Mouse (Mus musculus) limb, embryonic 11.5 days (tissue): ENCODE measurements around the gene Kirrel. TPM values are rescaled to one million over a fixed set of nuclear protein-coding genes. Genes with fewer than 3 reads are reported as not detected.

Experiments used
- ATAC-seq: fragments of 200-750 bp; cut with Nextera tagmentation; 2 replicates; pipeline ENCODE4 v1.8.0; 2017; ENCODE audit warnings: low read depth; ENCODE audit not compliant: insufficient number of reproducible peaks, low FRiP score, low TSS enrichment
- DNase-seq: peaks from one replicate; pipeline ENCODE4 v3.0.0-alpha.2; 2015; ENCODE audit warnings: low spot score
- H3K27ac ChIP-seq: fragments of 300-500 bp; sonication (generic); replicated peaks from 2 replicates; pipeline ENCODE4 v1.5.1; 2014; ENCODE audit warnings: low read depth, mild to moderate bottlenecking, low read length
- H3K27me3 ChIP-seq: fragments of 300-500 bp; sonication (generic); 2 replicates; pipeline ENCODE4 v1.6.1; 2014; ENCODE audit warnings: mild to moderate bottlenecking, low read length, mixed read lengths; ENCODE audit not compliant: control insufficient read depth, insufficient read depth
- H3K36me3 ChIP-seq: fragments of 300-500 bp; sonication (generic); 2 replicates; pipeline ENCODE4 v1.6.1; 2014; ENCODE audit warnings: mild to moderate bottlenecking, low read length, moderate library complexity, mixed read lengths; ENCODE audit not compliant: control insufficient read depth, insufficient read depth
- H3K4me1 ChIP-seq: fragments of 300-500 bp; sonication (generic); 2 replicates; pipeline ENCODE4 v1.6.1; 2014; ENCODE audit warnings: low read length, mixed read lengths; ENCODE audit not compliant: control insufficient read depth, insufficient read depth
- H3K4me2 ChIP-seq: fragments of 300-500 bp; sonication (generic); 2 replicates; pipeline ENCODE4 v1.6.1; 2014; ENCODE audit warnings: low read depth, mild to moderate bottlenecking, moderate library complexity; ENCODE audit not compliant: severe bottlenecking
- H3K4me3 ChIP-seq: fragments of 300-500 bp; sonication (generic); 2 replicates; pipeline ENCODE4 v1.5.1; 2014; ENCODE audit warnings: low read depth, low read length
- H3K9ac ChIP-seq: fragments of 300-500 bp; sonication (generic); 2 replicates; pipeline ENCODE4 v1.6.1; 2014; ENCODE audit warnings: mild to moderate bottlenecking, low read length
- H3K9me3 ChIP-seq: fragments of 300-500 bp; sonication (generic); 2 replicates; pipeline ENCODE4 v1.6.1; 2016; ENCODE audit warnings: low read length; ENCODE audit not compliant: control insufficient read depth
- WGBS: fragments of 180-500 bp; shearing (Covaris S2); extraction: QIAGEN DNeasy Blood & Tissue Kit; methylation state at CpG from one replicate; pipeline ENCODE4 v1.1.7; 2014; 5-methylcytosine and 5-hydroxymethylcytosine counted together
- polyA plus RNA-seq: library from polyadenylated mRNA; unstranded; fragments of >200 nt; fragmentation: Nextera tagmentation; extraction: Ambion mirVana; gene quantifications from 2 replicates; pipeline ENCODE4 v1.2.1, GENCODE M21; 2014

The Kirrel gene
- polyA plus RNA-seq, 1 experiment from 2014 or later, result 12.8 TPM

DNA sequence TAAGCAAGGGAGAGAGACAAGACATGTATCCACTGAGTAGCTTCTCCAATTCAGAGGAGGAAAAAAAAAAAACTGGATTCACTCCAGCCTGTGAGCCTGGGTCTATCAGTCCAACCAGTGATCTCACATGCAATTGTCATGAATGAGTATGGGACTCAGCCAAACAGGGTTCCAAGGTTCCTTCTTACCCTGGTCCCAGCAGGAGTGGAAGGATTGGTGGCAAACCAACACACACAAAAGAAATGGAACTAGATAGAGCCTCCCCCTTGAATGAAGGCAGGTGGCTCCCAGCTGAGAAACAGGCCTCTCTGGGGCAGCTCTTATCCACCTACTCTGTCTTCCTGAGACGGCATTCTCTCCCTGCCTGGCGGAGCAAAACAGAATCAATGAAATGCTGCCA is 21.5 kb downstream of the Kirrel start:
- Histone ChIP-seq H3K4me2 (no peak overlapping the region), H3K27ac (no peak overlapping the region), H3K4me3 (no peak overlapping the region), H3K4me1 (peaks cover 69% of the 10 kb centered on the region), H3K9me3 (no peaks in the 10 kb centered on the region), H3K9ac (no peak overlapping the region), H3K27me3 (no peaks in the 10 kb centered on the region), H3K36me3 (no peaks in the 10 kb centered on the region)
- WGBS, result 48% methylated on average over 2 of the region's 2 CpGs
- DNase-seq (no peak), ATAC-seq (no peak)

DNA sequence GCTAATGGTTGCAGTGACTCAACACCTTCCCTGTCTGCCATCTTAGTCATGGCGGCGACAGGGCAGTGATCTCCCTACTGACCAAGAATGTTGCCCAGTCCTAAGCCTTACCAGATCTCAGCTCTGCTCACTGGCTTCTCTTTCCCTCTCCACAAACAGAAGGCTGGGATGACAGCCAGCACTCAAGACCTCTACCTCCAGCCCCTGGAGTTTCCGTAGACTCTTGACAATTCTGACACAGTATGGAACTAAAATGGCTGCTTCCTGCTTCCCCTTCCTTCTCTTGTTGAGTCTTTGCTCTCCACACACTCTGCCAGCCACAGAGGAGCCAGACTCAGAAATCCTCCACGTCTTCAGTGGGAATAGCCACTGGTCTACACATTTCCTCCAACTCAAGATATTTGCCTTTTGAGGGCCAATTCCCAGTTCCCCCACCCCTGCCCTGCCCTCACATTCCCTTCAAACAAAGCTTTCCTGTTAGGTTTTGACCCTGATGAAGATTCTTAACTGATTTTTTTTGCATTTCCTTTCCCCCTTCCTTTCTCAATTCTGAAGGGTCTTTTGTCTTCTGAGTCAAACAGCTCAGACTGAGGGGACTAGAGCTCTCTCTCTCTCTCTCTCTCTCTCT is 22.3 kb downstream of the Kirrel start:
- ATAC-seq, result no peak
- H3K27me3 ChIP-seq, result no peaks in the 10 kb centered on the region
- H3K9me3 ChIP-seq, result no peaks in the 10 kb centered on the region
- H3K4me3 ChIP-seq, result no peak overlapping the region
- H3K4me1 ChIP-seq, result peaks cover 61% of the 10 kb centered on the region
- WGBS, result 88% methylated on average over 4 of the region's 4 CpGs
- peak overlapping the region; percentile 98; the same call in 1 of the 2 replicates for H3K27ac ChIP-seq
- no peak overlapping the region for H3K9ac ChIP-seq
- no peaks in the 10 kb centered on the region for H3K36me3 ChIP-seq
- no peak overlapping the region for H3K4me2 ChIP-seq
- no peak for DNase-seq

DNA sequence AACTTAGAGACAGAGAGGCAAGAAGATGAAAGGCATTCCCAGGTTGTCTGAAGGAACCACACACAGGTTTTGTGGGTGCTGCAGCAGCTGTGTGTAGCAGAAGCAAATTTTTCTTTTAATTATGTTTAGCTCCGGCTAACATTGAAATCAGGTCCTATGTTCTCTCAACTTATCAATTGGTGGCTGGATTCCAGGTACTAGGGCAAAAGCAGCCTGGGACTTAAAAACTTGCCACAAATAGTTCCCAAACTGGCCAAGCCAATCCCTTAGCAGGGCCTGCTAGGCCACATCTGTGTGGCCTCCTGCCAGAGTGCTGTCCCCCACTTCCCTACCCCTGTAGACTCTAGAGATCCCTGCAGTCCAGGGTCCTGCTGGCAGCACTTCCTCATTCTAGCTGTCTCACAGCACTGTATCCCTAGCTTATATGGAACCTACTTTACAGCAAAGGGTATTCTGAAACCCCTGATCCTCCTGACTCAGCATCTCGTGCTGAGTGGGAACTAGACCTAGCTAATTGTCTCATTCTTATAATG is 23.2 kb downstream of the Kirrel start:
- H3K4me2 ChIP-seq, result peak overlapping the region; percentile 41; the same call in 1 of the 2 replicates
- 60% methylated on average over 2 of the region's 2 CpGs for WGBS
- no peak for DNase-seq
- H3K9me3 ChIP-seq, result no peaks in the 10 kb centered on the region
- peaks cover 53% of the 10 kb centered on the region for H3K4me1 ChIP-seq
- no peaks in the 10 kb centered on the region for H3K27me3 ChIP-seq
- H3K9ac ChIP-seq, result peak overlapping the region; percentile 49
- no peaks in the 10 kb centered on the region for H3K36me3 ChIP-seq
- H3K27ac ChIP-seq, result peak overlapping the region; percentile 98
- H3K4me3 ChIP-seq, result no peak overlapping the region
- no peak for ATAC-seq

DNA sequence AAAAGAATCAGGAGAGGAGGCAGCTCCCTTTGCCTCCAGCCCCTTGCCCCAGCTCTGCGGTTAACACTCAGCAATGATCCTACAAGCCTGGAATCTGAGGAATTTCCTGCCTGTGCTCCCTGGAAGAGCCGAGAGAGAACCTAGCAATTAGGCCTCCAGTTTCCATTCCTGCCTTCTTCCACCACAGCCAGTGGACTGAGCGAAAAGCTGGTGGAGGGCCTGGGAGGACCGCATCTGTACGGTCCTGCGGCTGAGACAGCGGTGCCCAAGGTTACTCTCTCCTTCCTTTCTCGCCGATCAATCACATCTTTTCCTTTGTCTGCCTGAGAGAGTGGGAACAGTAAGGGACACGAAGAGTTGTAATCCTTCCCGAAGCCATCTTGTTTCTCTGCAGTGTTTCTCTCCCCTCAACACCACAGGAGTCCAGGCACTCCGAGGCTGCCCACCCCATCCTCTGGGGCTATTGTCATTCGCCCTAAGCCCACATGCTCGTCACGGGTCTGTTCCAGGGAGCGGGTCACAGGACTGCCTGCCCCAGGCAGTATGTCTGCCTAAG is 23.8 kb downstream of the Kirrel start:
- Histone ChIP-seq H3K9me3 (no peaks in the 10 kb centered on the region), H3K4me1 (peaks cover 53% of the 10 kb centered on the region), H3K4me2 (peak overlapping the region; percentile 41), H3K9ac (peak overlapping the region; percentile 49), H3K36me3 (no peaks in the 10 kb centered on the region), H3K27me3 (no peaks in the 10 kb centered on the region), H3K27ac (peak overlapping the region; percentile 98), H3K4me3 (no peak overlapping the region)
- ATAC-seq (peak; percentile 78), DNase-seq (peak; percentile 80)
- WGBS, result 4% methylated on average over 16 of the region's 16 CpGs

DNA sequence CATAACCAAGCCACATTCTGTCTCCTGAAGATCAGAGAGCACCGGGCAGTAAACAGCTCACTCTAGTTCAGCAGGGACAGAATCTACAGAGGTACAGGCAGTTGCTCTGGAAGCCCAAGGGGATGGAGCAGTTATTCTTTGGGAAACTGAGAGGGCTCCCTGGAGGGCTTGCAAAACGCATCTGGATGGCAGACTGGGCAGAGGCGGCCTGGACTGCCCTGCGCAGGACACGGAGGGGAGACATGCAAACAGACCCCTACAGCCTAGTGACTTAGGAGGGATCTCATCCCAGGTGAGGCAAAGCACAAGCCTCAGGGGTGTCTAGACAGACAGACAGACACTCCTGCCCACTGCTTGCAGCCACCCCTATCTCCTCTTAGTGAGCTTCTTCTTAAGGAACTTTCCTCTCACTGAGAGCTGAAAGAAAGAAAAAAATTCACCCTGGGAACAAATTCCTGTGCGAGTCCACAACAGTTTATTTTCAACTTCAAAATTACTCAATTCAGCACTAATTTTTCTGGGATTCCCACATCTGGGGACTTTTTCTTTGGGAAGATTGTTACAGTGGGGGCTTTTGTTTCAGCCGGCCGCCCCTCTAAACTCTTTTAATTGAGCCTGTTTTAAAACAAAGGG is 24.4 kb downstream of the Kirrel start:
- peak overlapping the region; percentile 49 for H3K9ac ChIP-seq
- 1% methylated on average over 8 of the region's 8 CpGs for WGBS
- peak overlapping the region; percentile 98 for H3K27ac ChIP-seq
- H3K4me1 ChIP-seq, result peaks cover 53% of the 10 kb centered on the region
- 0 out of 2 replicates have a peak, but pooled peaks have one; percentile 36 for ATAC-seq
- DNase-seq, result peak; percentile 70
- no peaks in the 10 kb centered on the region for H3K36me3 ChIP-seq
- peak overlapping the region; percentile 41; the same call in 1 of the 2 replicates for H3K4me2 ChIP-seq
- H3K4me3 ChIP-seq, result no peak overlapping the region
- H3K9me3 ChIP-seq, result no peaks in the 10 kb centered on the region
- H3K27me3 ChIP-seq, result no peaks in the 10 kb centered on the region

- DNase-seq, result no peak
- Histone ChIP-seq H3K9me3 (no peaks in the 10 kb centered on the region), H3K4me2 (no peak overlapping the region), H3K4me3 (no peak overlapping the region), H3K27me3 (no peaks in the 10 kb centered on the region), H3K27ac (peak overlapping the region; percentile 98), H3K4me1 (peaks cover 48% of the 10 kb centered on the region), H3K9ac (no peak overlapping the region), H3K36me3 (no peaks in the 10 kb centered on the region)
- no peak for ATAC-seq
- 78% methylated on average over 10 of the region's 10 CpGs for WGBS
Measured at GRCm38 (mm10) chr3:87149425-87149824, 25.1 kb downstream of the Kirrel start.

- WGBS, result 53% methylated on average over 6 of the region's 6 CpGs
- Histone ChIP-seq H3K4me1 (peaks cover 19% of the 10 kb centered on the region), H3K36me3 (no peaks in the 10 kb centered on the region), H3K9ac (peak overlapping the region; percentile 12; the same call in 1 of the 2 replicates), H3K27me3 (no peaks in the 10 kb centered on the region), H3K4me2 (no peak overlapping the region), H3K4me3 (no peak overlapping the region), H3K9me3 (no peaks in the 10 kb centered on the region), H3K27ac (peak overlapping the region; percentile 30)
- no peak for ATAC-seq
- DNase-seq, result no peak
Measured at GRCm38 (mm10) chr3:87144476-87145240, 29.9 kb downstream of the Kirrel start.

DNA sequence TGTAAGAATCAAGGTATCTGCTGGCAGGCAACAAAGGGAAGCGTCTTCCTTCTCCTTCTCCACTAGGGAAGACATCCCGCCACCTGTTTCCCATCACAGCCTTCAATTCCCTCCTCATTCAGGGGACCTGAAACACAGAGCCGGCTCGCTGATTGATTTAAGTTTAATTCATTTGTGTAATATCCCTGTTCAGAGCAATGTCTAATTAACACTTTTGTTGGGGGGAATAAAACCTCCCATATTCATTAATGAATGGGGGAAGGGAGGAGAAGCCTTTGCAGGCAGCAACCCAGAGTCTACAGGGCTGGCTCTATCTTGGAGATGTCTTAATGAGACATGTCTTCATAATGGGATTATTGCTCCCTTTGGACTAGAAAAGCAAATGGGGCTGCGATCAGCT is 34.3 kb downstream of the Kirrel start:
- no peak for ATAC-seq
- H3K27ac ChIP-seq, result no peak overlapping the region
- no peak overlapping the region for H3K9ac ChIP-seq
- WGBS, result 76% methylated on average over 5 of the region's 5 CpGs
- no peaks in the 10 kb centered on the region for H3K27me3 ChIP-seq
- H3K4me2 ChIP-seq, result no peak overlapping the region
- H3K4me3 ChIP-seq, result no peak overlapping the region
- H3K4me1 ChIP-seq, result peaks cover 9% of the 10 kb centered on the region
- DNase-seq, result no peak
- H3K9me3 ChIP-seq, result no peaks in the 10 kb centered on the region
- no peaks in the 10 kb centered on the region for H3K36me3 ChIP-seq
